Mouse (Mus musculus) hindbrain, embryonic 10.5 days (tissue): ENCODE results near the gene Pram1. TPM values are rescaled to one million over a fixed set of nuclear protein-coding genes. Genes with fewer than 3 reads are reported as not detected.

Source experiments
- DNase-seq: peaks from one replicate; pipeline ENCODE4 v3.0.0-alpha.2; 2017; ENCODE audit warnings: low spot score
- H3K27ac ChIP-seq: fragments of 300-500 bp; sonication (generic); 2 replicates; pipeline ENCODE4 v1.5.1; 2016; ENCODE audit warnings: mild to moderate bottlenecking, moderate library complexity
- H3K27me3 ChIP-seq: fragments of 300-500 bp; sonication (generic); 2 replicates; pipeline ENCODE4 v1.6.1; 2016; ENCODE audit warnings: mild to moderate bottlenecking; ENCODE audit not compliant: poor library complexity, insufficient read depth, severe bottlenecking
- H3K36me3 ChIP-seq: fragments of 300-500 bp; sonication (generic); 2 replicates; pipeline ENCODE4 v1.6.1; 2016; ENCODE audit warnings: mild to moderate bottlenecking, moderate library complexity
- H3K4me1 ChIP-seq: fragments of 300-500 bp; sonication (generic); replicated peaks from 2 replicates; pipeline ENCODE4 v1.6.1; 2016; ENCODE audit warnings: mild to moderate bottlenecking
- H3K4me3 ChIP-seq: fragments of 300-500 bp; sonication (generic); 2 replicates; pipeline ENCODE4 v1.5.1; 2016; ENCODE audit warnings: mild to moderate bottlenecking, moderate library complexity
- H3K9me3 ChIP-seq: fragments of 300-500 bp; sonication (generic); 2 replicates; pipeline ENCODE4 v1.6.1; 2016; ENCODE audit warnings: mild to moderate bottlenecking, moderate library complexity
- WGBS: fragments of 180-500 bp; shearing (Covaris S2); methylation state at CpG from one replicate; pipeline ENCODE4 v1.1.7; 2016; 5-methylcytosine and 5-hydroxymethylcytosine counted together
- polyA plus RNA-seq: library from polyadenylated mRNA; unstranded; fragments of >200 nt; fragmentation: Nextera tagmentation; extraction: Ambion mirVana; gene quantifications from 2 replicates; pipeline ENCODE4 v1.2.1, GENCODE M21; 2016

Pram1 gene
- polyA plus RNA-seq, 1 experiment from 2014 or later = 0.75 TPM

GRCm38 (mm10) chr17:33630171-33630895 lies 7.5 kb upstream of the Pram1 start:
- Histone ChIP-seq H3K4me3 (peak overlapping the region; percentile 73), H3K4me1 (peaks cover 25% of the 10 kb centered on the region), H3K27me3 (no peaks in the 10 kb centered on the region), H3K36me3 (peaks cover 39% of the 10 kb centered on the region), H3K9me3 (no peaks in the 10 kb centered on the region), H3K27ac (peak overlapping the region; percentile 99; the same call in 1 of the 2 replicates)
- peak; percentile 2 for DNase-seq
- 85% methylated on average over 13 of the region's 13 CpGs for WGBS

- no peak overlapping the region for H3K27ac ChIP-seq
- H3K4me1 ChIP-seq = peaks cover 25% of the 10 kb centered on the region
- no peaks in the 10 kb centered on the region for H3K9me3 ChIP-seq
- 97% methylated on average over 9 of the region's 9 CpGs for WGBS
- no peak for DNase-seq
- H3K36me3 ChIP-seq = peaks cover 41% of the 10 kb centered on the region
- H3K4me3 ChIP-seq = no peak overlapping the region
- no peaks in the 10 kb centered on the region for H3K27me3 ChIP-seq
These were observed 6.6 kb upstream of the Pram1 start for GRCm38 (mm10) chr17:33631236-33631635.

- H3K27me3 ChIP-seq = no peaks in the 10 kb centered on the region
- H3K9me3 ChIP-seq = no peaks in the 10 kb centered on the region
- no peak overlapping the region for H3K4me3 ChIP-seq
- peak; percentile 2 for DNase-seq
- peaks cover 41% of the 10 kb centered on the region for H3K36me3 ChIP-seq
- no peak overlapping the region for H3K27ac ChIP-seq
- H3K4me1 ChIP-seq = peaks cover 25% of the 10 kb centered on the region
- WGBS = 89% methylated on average over 5 of the region's 5 CpGs
These were observed 6.1 kb upstream of the Pram1 start for GRCm38 (mm10) chr17:33631796-33632195.

- Histone ChIP-seq H3K27me3 (no peaks in the 10 kb centered on the region), H3K4me3 (no peak overlapping the region), H3K27ac (no peak overlapping the region), H3K4me1 (0 out of 2 replicates have a peak, but pooled peaks cover 2% of the 10 kb centered on the region), H3K9me3 (no peaks in the 10 kb centered on the region), H3K36me3 (peaks cover 62% of the 10 kb centered on the region)
- no peak for DNase-seq
- WGBS = 88% methylated on average over 2 of the region's 2 CpGs
These were observed 818 bp upstream of the Pram1 start for GRCm38 (mm10) chr17:33637038-33637437.

GRCm38 (mm10) chr17:33639743-33640142 lies 1.9 kb downstream of the Pram1 start:
- Histone ChIP-seq H3K36me3 (peaks cover 73% of the 10 kb centered on the region), H3K27me3 (no peaks in the 10 kb centered on the region), H3K4me3 (no peak overlapping the region), H3K27ac (no peak overlapping the region), H3K4me1 (0 out of 2 replicates have a peak, but pooled peaks cover 2% of the 10 kb centered on the region), H3K9me3 (no peaks in the 10 kb centered on the region)
- DNase-seq = no peak
- 72% methylated on average over 6 of the region's 6 CpGs for WGBS

GRCm38 (mm10) chr17:33644068-33644467 lies 6.2 kb downstream of the Pram1 start:
- Histone ChIP-seq H3K4me1 (0 out of 2 replicates have a peak, but pooled peaks cover 2% of the 10 kb centered on the region), H3K27me3 (no peaks in the 10 kb centered on the region), H3K36me3 (peaks cover 93% of the 10 kb centered on the region), H3K9me3 (no peaks in the 10 kb centered on the region), H3K4me3 (no peak overlapping the region), H3K27ac (no peak overlapping the region)
- DNase-seq = no peak
- 96% methylated on average over 4 of the region's 4 CpGs for WGBS

GRCm38 (mm10) chr17:33645073-33645472 lies 7.2 kb downstream of the Pram1 start:
- Histone ChIP-seq H3K36me3 (peaks cover 99% of the 10 kb centered on the region), H3K27me3 (no peaks in the 10 kb centered on the region), H3K9me3 (no peaks in the 10 kb centered on the region), H3K4me1 (0 out of 2 replicates have a peak, but pooled peaks cover 2% of the 10 kb centered on the region), H3K27ac (no peak overlapping the region), H3K4me3 (no peak overlapping the region)
- DNase-seq = no peak
- WGBS = 98% methylated on average over 8 of the region's 8 CpGs

GRCm38 (mm10) chr17:33649781-33650475 lies 12.1 kb downstream of the Pram1 start:
- Histone ChIP-seq H3K9me3 (no peaks in the 10 kb centered on the region), H3K27me3 (no peaks in the 10 kb centered on the region), H3K36me3 (peaks cover 100% of the 10 kb centered on the region), H3K27ac (no peak overlapping the region), H3K4me1 (no peaks in the 10 kb centered on the region), H3K4me3 (no peak overlapping the region)
- WGBS = 99% methylated on average over 34 of the region's 34 CpGs
- DNase-seq = no peak

- no peaks in the 10 kb centered on the region for H3K9me3 ChIP-seq
- WGBS = 90% methylated on average over 3 of the region's 3 CpGs
- H3K27me3 ChIP-seq = no peaks in the 10 kb centered on the region
- no peak overlapping the region for H3K27ac ChIP-seq
- no peak for DNase-seq
- no peaks in the 10 kb centered on the region for H3K4me1 ChIP-seq
- peaks cover 84% of the 10 kb centered on the region for H3K36me3 ChIP-seq
- no peak overlapping the region for H3K4me3 ChIP-seq
These were observed 29.0 kb downstream of the Pram1 start for GRCm38 (mm10) chr17:33666813-33667212.

- H3K27me3 ChIP-seq = no peaks in the 10 kb centered on the region
- H3K36me3 ChIP-seq = peaks cover 68% of the 10 kb centered on the region
- H3K4me1 ChIP-seq = no peaks in the 10 kb centered on the region
- no peak overlapping the region for H3K27ac ChIP-seq
- no peak for DNase-seq
- 93% methylated on average over 3 of the region's 3 CpGs for WGBS
- H3K4me3 ChIP-seq = no peak overlapping the region
- no peaks in the 10 kb centered on the region for H3K9me3 ChIP-seq
These were observed 31.8 kb downstream of the Pram1 start for GRCm38 (mm10) chr17:33669681-33670080.

GRCm38 (mm10) chr17:33673837-33674236 lies 36.0 kb downstream of the Pram1 start:
- Histone ChIP-seq H3K27me3 (no peaks in the 10 kb centered on the region), H3K27ac (no peak overlapping the region), H3K4me3 (no peak overlapping the region), H3K9me3 (no peaks in the 10 kb centered on the region), H3K4me1 (no peaks in the 10 kb centered on the region), H3K36me3 (peaks cover 60% of the 10 kb centered on the region)
- WGBS = 86% methylated on average over 1 of the region's 1 CpGs
- DNase-seq = no peak

GRCm38 (mm10) chr17:33675452-33675851 lies 37.6 kb downstream of the Pram1 start:
- DNase-seq = no peak
- Histone ChIP-seq H3K4me1 (no peaks in the 10 kb centered on the region), H3K27me3 (no peaks in the 10 kb centered on the region), H3K9me3 (no peaks in the 10 kb centered on the region), H3K4me3 (no peak overlapping the region), H3K27ac (no peak overlapping the region), H3K36me3 (peaks cover 46% of the 10 kb centered on the region)

GRCm38 (mm10) chr17:33676086-33676485 lies 38.2 kb downstream of the Pram1 start:
- DNase-seq = no peak
- 90% methylated on average over 2 of the region's 2 CpGs for WGBS
- H3K27me3 ChIP-seq = no peaks in the 10 kb centered on the region
- no peaks in the 10 kb centered on the region for H3K4me1 ChIP-seq
- H3K36me3 ChIP-seq = peaks cover 46% of the 10 kb centered on the region
- no peak overlapping the region for H3K27ac ChIP-seq
- H3K4me3 ChIP-seq = no peak overlapping the region
- no peaks in the 10 kb centered on the region for H3K9me3 ChIP-seq
